Mouse (Mus musculus) R1 (cell line): ENCODE data around the gene Siae.

Experiments used
- DNase-seq: peaks from one replicate; pipeline ENCODE4 v3.0.0-alpha.2; 2018; ENCODE audit warnings: low read depth, low spot score

The Siae gene

GRCm38 (mm10) chr9:37675287-37675686 lies 119.8 kb downstream of the Siae start:
- no peak for DNase-seq

- no peak for DNase-seq
Measured at GRCm38 (mm10) chr9:37681123-37681522, 125.6 kb downstream of the Siae start.

GRCm38 (mm10) chr9:37687288-37687940 lies 131.9 kb downstream of the Siae start:
- no peak for DNase-seq

- peak; percentile 58 for DNase-seq
Measured at GRCm38 (mm10) chr9:37687941-37688303, 132.4 kb downstream of the Siae start.

GRCm38 (mm10) chr9:37689970-37690686 lies 134.6 kb downstream of the Siae start:
- peak; percentile 45 for DNase-seq
